Mouse (Mus musculus): Measurements from ENCODE around the gene Crybb3. TPM values are rescaled to one million over a fixed set of nuclear protein-coding genes. Genes with fewer than 3 reads are reported as not detected.
A peak's percentile ranks its signal among the peaks of the same experiment; 100 is the strongest.
"Not testable (repeated sequence)": the region's sequence is repeated elsewhere in the genome, so short reads cannot be mapped to it uniquely, and the experiment has no call there.

The Crybb3 gene
- 1 to 10 TPM; 1.1 to 2.4 TPM for total RNA-seq (2021)

GRCm38 (mm10) chr5:113081439-113081838 lies at the start of gene Crybb3:
Crybb3 (minus strand) TSS chr5:113081584.
- intact Hi-C loops (cut with DNase I), result no loop called here

GRCm38 (mm10) chr5:113128426-113128825 lies 47.0 kb upstream of the Crybb3 start:
- DNase-seq (ENCODE audit: low spot score in 2 of 2), result no peak
- intact Hi-C loops (cut with DNase I), result no loop called here

More at GRCm38 (mm10) chr5:113081439-113081838, at the start of gene Crybb3:
- DNase-seq (ENCODE audit: low spot score in 2 of 2), result no peak

- intact Hi-C loops (cut with DNase I), result no loop called here
- DNase-seq (ENCODE audit: low spot score in 2 of 2), result no peak
Observed at GRCm38 (mm10) chr5:113126476-113126875, 45.1 kb upstream of the Crybb3 start.

GRCm38 (mm10) chr5:113123693-113124092 lies 42.3 kb upstream of the Crybb3 start:
- DNase-seq (ENCODE audit: low spot score in 2 of 2), result no peak
- intact Hi-C loops (cut with DNase I), result no loop called here

GRCm38 (mm10) chr5:113122326-113123054 lies 41.1 kb upstream of the Crybb3 start:
- intact Hi-C loops (cut with DNase I), result no loop called here
- no peak for DNase-seq (ENCODE audit: low spot score in 2 of 2)

- intact Hi-C loops (cut with DNase I), result no loop called here
- DNase-seq (ENCODE audit: low spot score in 2 of 2), result no peak
Observed at GRCm38 (mm10) chr5:113121591-113121875, 40.1 kb upstream of the Crybb3 start.

- intact Hi-C loops (cut with DNase I), result no loop called here
- no peak for DNase-seq (ENCODE audit: low spot score in 2 of 2)
Observed at GRCm38 (mm10) chr5:113120741-113121590, 39.6 kb upstream of the Crybb3 start.

- DNase-seq (ENCODE audit: low spot score in 2 of 2), result peak; percentile 80 to 81
- intact Hi-C loops (cut with DNase I), result no loop called here
Observed at GRCm38 (mm10) chr5:113119861-113120465, 38.6 kb upstream of the Crybb3 start.

GRCm38 (mm10) chr5:113119291-113119690 lies 37.9 kb upstream of the Crybb3 start:
- no peak for DNase-seq (ENCODE audit: low spot score in 2 of 2)
- intact Hi-C loops (cut with DNase I), result no loop called here

- intact Hi-C loops (cut with DNase I), result no loop called here
- DNase-seq (ENCODE audit: low spot score in 2 of 2), result no peak
Observed at GRCm38 (mm10) chr5:113118695-113119094, 37.3 kb upstream of the Crybb3 start.

- intact Hi-C loops (cut with DNase I), result no loop called here
Observed at GRCm38 (mm10) chr5:113117361-113117760, 36.0 kb upstream of the Crybb3 start.

GRCm38 (mm10) chr5:113115896-113116295 lies 34.5 kb upstream of the Crybb3 start:
- intact Hi-C loops (cut with DNase I), result no loop called here
- no peak for DNase-seq (ENCODE audit: low spot score in 2 of 2)

More at GRCm38 (mm10) chr5:113117361-113117760, 36.0 kb upstream of the Crybb3 start:
- no peak for DNase-seq (ENCODE audit: low spot score in 2 of 2)

GRCm38 (mm10) chr5:113114264-113115225 lies 33.2 kb upstream of the Crybb3 start:
- intact Hi-C loops (cut with DNase I), result no loop called here
- DNase-seq (ENCODE audit: low spot score in 2 of 2), result peak; percentile 60 to 62

- DNase-seq (ENCODE audit: low spot score in 2 of 2), result no peak
- intact Hi-C loops (cut with DNase I), result no loop called here
Observed at GRCm38 (mm10) chr5:113113120-113113519, 31.7 kb upstream of the Crybb3 start.

- intact Hi-C loops (cut with DNase I), result no loop called here
- DNase-seq (ENCODE audit: low spot score in 2 of 2), result no peak
Observed at GRCm38 (mm10) chr5:113111336-113111735, 30.0 kb upstream of the Crybb3 start.

GRCm38 (mm10) chr5:113110929-113111328 lies 29.5 kb upstream of the Crybb3 start:
- no peak for DNase-seq (ENCODE audit: low spot score in 2 of 2)
- intact Hi-C loops (cut with DNase I), result no loop called here

- DNase-seq (ENCODE audit: low spot score in 2 of 2); intact Hi-C loops (cut with DNase I): not testable (repeated sequence)
Observed at GRCm38 (mm10) chr5:113109651-113110050, 28.3 kb upstream of the Crybb3 start.

GRCm38 (mm10) chr5:113108165-113108764 lies 26.9 kb upstream of the Crybb3 start:
- intact Hi-C loops (cut with DNase I), result no loop called here
- no peak for DNase-seq (ENCODE audit: low spot score in 2 of 2)

GRCm38 (mm10) chr5:113107709-113108108 lies 26.3 kb upstream of the Crybb3 start:
- DNase-seq (ENCODE audit: low spot score in 2 of 2), result no peak
- intact Hi-C loops (cut with DNase I), result no loop called here

Measured in left cerebral cortex, postnatal 36 days (tissue).